Mouse (Mus musculus) midbrain, embryonic 14.5 days (tissue): ENCODE data around the gene Kras. TPM values are rescaled to one million over a fixed set of nuclear protein-coding genes. Genes with fewer than 3 reads are reported as not detected.

Experiments used
- ATAC-seq: fragments of 200-750 bp; cut with Nextera tagmentation; 2 replicates; pipeline ENCODE4 v1.8.0; 2017; ENCODE audit warnings: moderate number of reproducible peaks, moderate library complexity; ENCODE audit not compliant: low FRiP score, low TSS enrichment
- DNase-seq: peaks from one replicate; pipeline ENCODE4 v3.0.0-alpha.2; 2015
- H3K27ac ChIP-seq: fragments of 300-500 bp; sonication (generic); replicated peaks from 2 replicates; pipeline ENCODE4 v1.5.1; 2014; ENCODE audit warnings: mild to moderate bottlenecking, low read depth, low read length, moderate library complexity
- H3K27me3 ChIP-seq: fragments of 300-500 bp; sonication (generic); 2 replicates; pipeline ENCODE4 v1.6.1; 2014; ENCODE audit warnings: low read length, control low read depth, mixed read lengths; ENCODE audit not compliant: control insufficient read depth, insufficient read depth
- H3K36me3 ChIP-seq: fragments of 300-500 bp; sonication (generic); 2 replicates; pipeline ENCODE4 v1.6.1; 2014; ENCODE audit warnings: low read length, control low read depth; ENCODE audit not compliant: control insufficient read depth, insufficient read depth
- H3K4me1 ChIP-seq: fragments of 300-500 bp; sonication (generic); 2 replicates; pipeline ENCODE4 v1.6.1; 2014; ENCODE audit warnings: mild to moderate bottlenecking, antibody characterized with exemption, low read length, control low read depth; ENCODE audit not compliant: control insufficient read depth, insufficient read depth
- H3K4me2 ChIP-seq: fragments of 300-500 bp; sonication (generic); 2 replicates; pipeline ENCODE4 v1.6.1; 2014; ENCODE audit warnings: mild to moderate bottlenecking, low read length, moderate library complexity
- H3K4me3 ChIP-seq: fragments of 300-500 bp; sonication (generic); replicated peaks from 2 replicates; pipeline ENCODE4 v1.5.1; 2014; ENCODE audit warnings: low read depth, low read length
- H3K9ac ChIP-seq: fragments of 300-500 bp; sonication (generic); replicated peaks from 2 replicates; pipeline ENCODE4 v1.6.1; 2014; ENCODE audit warnings: mild to moderate bottlenecking, low read length, moderate library complexity
- H3K9me3 ChIP-seq: fragments of 300-500 bp; sonication (generic); 2 replicates; pipeline ENCODE4 v1.6.1; 2016; ENCODE audit warnings: low read length, control low read depth, mixed read lengths; ENCODE audit not compliant: control insufficient read depth
- WGBS: fragments of 180-500 bp; shearing (Covaris S2); extraction: QIAGEN DNeasy Blood & Tissue Kit; methylation state at CpG from one replicate; pipeline ENCODE4 v1.1.7; 2014; 5-methylcytosine and 5-hydroxymethylcytosine counted together
- polyA plus RNA-seq: library from polyadenylated mRNA; unstranded; fragments of >200 nt; fragmentation: Nextera tagmentation; extraction: Ambion mirVana; gene quantifications from 2 replicates; pipeline ENCODE4 v1.2.1, GENCODE M21; 2014

Gene Kras
- polyA plus RNA-seq, 1 experiment from 2014 or later = 115 TPM

GRCm38 (mm10) chr6:145256701-145257073 lies 6.6 kb upstream of the Kras start:
- Histone ChIP-seq H3K27me3 (no peaks in the 10 kb centered on the region), H3K4me3 (no peak overlapping the region), H3K4me2 (no peak overlapping the region), H3K4me1 (no peaks in the 10 kb centered on the region; the same call in 1 of the 2 replicates), H3K9ac (no peak overlapping the region), H3K36me3 (no peaks in the 10 kb centered on the region), H3K9me3 (no peaks in the 10 kb centered on the region), H3K27ac (no peak overlapping the region)
- no peak for DNase-seq
- WGBS = 45% methylated on average over 2 of the region's 2 CpGs
- ATAC-seq = no peak

- no peak overlapping the region for H3K9ac ChIP-seq
- no peaks in the 10 kb centered on the region for H3K36me3 ChIP-seq
- no peaks in the 10 kb centered on the region for H3K27me3 ChIP-seq
- DNase-seq (no peak), ATAC-seq (no peak)
- WGBS = 84% methylated on average over 13 of the region's 13 CpGs
- H3K4me3 ChIP-seq = no peak overlapping the region
- H3K4me2 ChIP-seq = no peak overlapping the region
- H3K9me3 ChIP-seq = no peaks in the 10 kb centered on the region
- no peak overlapping the region for H3K27ac ChIP-seq
- no peaks in the 10 kb centered on the region; the same call in 1 of the 2 replicates for H3K4me1 ChIP-seq
Observed at GRCm38 (mm10) chr6:145255952-145256700, 6.1 kb upstream of the Kras start.

- DNase-seq = peak; percentile 41
- Histone ChIP-seq H3K4me3 (peak overlapping the region; percentile 93), H3K27me3 (no peaks in the 10 kb centered on the region), H3K27ac (peak overlapping the region; percentile 88), H3K4me2 (peak overlapping the region; percentile 86), H3K4me1 (peaks cover 8% of the 10 kb centered on the region), H3K9me3 (no peaks in the 10 kb centered on the region), H3K9ac (peak overlapping the region; percentile 90), H3K36me3 (0 out of 2 replicates have a peak, but pooled peaks cover 5% of the 10 kb centered on the region)
- ATAC-seq = peak; percentile 25; the same call in 1 of the 2 replicates
- 12% methylated on average over 16 of the region's 16 CpGs for WGBS
Observed at GRCm38 (mm10) chr6:145250820-145251219, 781 bp upstream of the Kras start.

- H3K27me3 ChIP-seq = no peaks in the 10 kb centered on the region
- DNase-seq (peak; percentile 68), ATAC-seq (peak; percentile 66)
- H3K4me2 ChIP-seq = peak overlapping the region; percentile 86
- H3K4me1 ChIP-seq = peaks cover 8% of the 10 kb centered on the region
- peaks cover 12% of the 10 kb centered on the region; the same call in 1 of the 2 replicates for H3K36me3 ChIP-seq
- peak overlapping the region; percentile 88 for H3K27ac ChIP-seq
- WGBS = under 1% methylated on average over 115 of the region's 124 CpGs
- H3K9ac ChIP-seq = peak overlapping the region; percentile 90
- H3K4me3 ChIP-seq = peak overlapping the region; percentile 93
- no peaks in the 10 kb centered on the region for H3K9me3 ChIP-seq
Observed at GRCm38 (mm10) chr6:145249291-145250184, 501 bp downstream of the Kras start.

GRCm38 (mm10) chr6:145247886-145248285 lies 2.2 kb downstream of the Kras start:
- WGBS = 66% methylated on average over 3 of the region's 3 CpGs

GRCm38 (mm10) chr6:145246841-145247240 lies 3.2 kb downstream of the Kras start:
- no peak overlapping the region for H3K27ac ChIP-seq
- no peaks in the 10 kb centered on the region for H3K27me3 ChIP-seq
- H3K36me3 ChIP-seq = peaks cover 25% of the 10 kb centered on the region
- peaks cover 8% of the 10 kb centered on the region for H3K4me1 ChIP-seq
- H3K9me3 ChIP-seq = no peaks in the 10 kb centered on the region
- no peak overlapping the region for H3K4me3 ChIP-seq
- WGBS = 93% methylated on average over 5 of the region's 5 CpGs
- no peak overlapping the region for H3K9ac ChIP-seq
- ATAC-seq (no peak), DNase-seq (no peak)
- H3K4me2 ChIP-seq = no peak overlapping the region

More at GRCm38 (mm10) chr6:145247886-145248285, 2.2 kb downstream of the Kras start:
- H3K4me1 ChIP-seq = peaks cover 8% of the 10 kb centered on the region
- H3K27ac ChIP-seq = no peak overlapping the region
- no peaks in the 10 kb centered on the region for H3K9me3 ChIP-seq
- DNase-seq (no peak), ATAC-seq (no peak)
- H3K4me2 ChIP-seq = peak overlapping the region; percentile 86
- no peak overlapping the region for H3K9ac ChIP-seq
- H3K4me3 ChIP-seq = peak overlapping the region; percentile 93
- peaks cover 24% of the 10 kb centered on the region for H3K36me3 ChIP-seq
- H3K27me3 ChIP-seq = no peaks in the 10 kb centered on the region

GRCm38 (mm10) chr6:145242521-145242920 lies 7.5 kb downstream of the Kras start:
- DNase-seq (peak; percentile 81), ATAC-seq (no peak)
- peaks cover 36% of the 10 kb centered on the region for H3K36me3 ChIP-seq

GRCm38 (mm10) chr6:145240285-145240684 lies 9.8 kb downstream of the Kras start:
- no peaks in the 10 kb centered on the region for H3K9me3 ChIP-seq
- peaks cover 27% of the 10 kb centered on the region for H3K36me3 ChIP-seq
- H3K4me2 ChIP-seq = no peak overlapping the region
- H3K4me1 ChIP-seq = no peaks in the 10 kb centered on the region
- no peaks in the 10 kb centered on the region for H3K27me3 ChIP-seq
- no peak for DNase-seq
- H3K4me3 ChIP-seq = no peak overlapping the region
- ATAC-seq = no peak
- no peak overlapping the region for H3K9ac ChIP-seq
- WGBS = 92% methylated on average over 6 of the region's 6 CpGs
- no peak overlapping the region for H3K27ac ChIP-seq

More at GRCm38 (mm10) chr6:145242521-145242920, 7.5 kb downstream of the Kras start:
- Histone ChIP-seq H3K9ac (no peak overlapping the region), H3K9me3 (no peaks in the 10 kb centered on the region), H3K4me1 (0 out of 2 replicates have a peak, but pooled peaks cover 1% of the 10 kb centered on the region), H3K4me2 (no peak overlapping the region), H3K27ac (no peak overlapping the region), H3K27me3 (no peaks in the 10 kb centered on the region), H3K4me3 (no peak overlapping the region)
- WGBS = 56% methylated on average over 1 of the region's 1 CpGs
